Mouse (Mus musculus): ENCODE results near the gene Pbx4. TPM values are rescaled to one million over a fixed set of nuclear protein-coding genes. Genes with fewer than 3 reads are reported as not detected.

Gene Pbx4
- total and polyA plus RNA-seq, 3 experiments, result 0.23 to 0.68 (median 0.37) TPM

- Histone ChIP-seq H3K4me3 (no peak overlapping the region), H3K4me1 (ENCODE audit: control insufficient read depth, insufficient read depth, low read length) (peaks cover 1% of the 10 kb centered on the region; the same call in 1 of the 2 replicates), H3K9ac (ENCODE audit: low read depth, low read length) (no peak overlapping the region), H3K79me2 (replicated peaks; ENCODE audit: control insufficient read depth, insufficient read depth, low read length) (no peaks in the 10 kb centered on the region), H3K27ac (no peak overlapping the region), H3K36me3 (ENCODE audit: control insufficient read depth, insufficient read depth, low read length) (no peaks in the 10 kb centered on the region), H3K27me3 (ENCODE audit: control insufficient read depth, insufficient read depth, low read length) (no peaks in the 10 kb centered on the region)
- TF ChIP-seq CTCF (IDR thresholded peaks at IDR 0.05) (no peak), POLR2A (IDR thresholded peaks at IDR 0.05; ENCODE audit: insufficient read depth, low read depth, low read length) (no peak), EP300 (IDR thresholded peaks at IDR 0.05; ENCODE audit: insufficient read depth, low read depth, low read length) (no peak)
- intact Hi-C loops (cut with DNase I), result no loop called here
- no peak for DNase-seq
- WGBS, result 92% methylated on average over 10 of the region's 10 CpGs
Observed at GRCm38 (mm10) chr8:69853869-69854268, 21.6 kb downstream of the Pbx4 start.

GRCm38 (mm10) chr8:69860807-69861206 lies 28.5 kb downstream of the Pbx4 start:
- Histone ChIP-seq H3K27me3 (ENCODE audit: control insufficient read depth, insufficient read depth, low read length) (no peaks in the 10 kb centered on the region), H3K4me1 (ENCODE audit: control insufficient read depth, insufficient read depth, low read length) (no peaks in the 10 kb centered on the region), H3K4me3 (no peak overlapping the region), H3K79me2 (replicated peaks; ENCODE audit: control insufficient read depth, insufficient read depth, low read length) (no peaks in the 10 kb centered on the region), H3K36me3 (ENCODE audit: control insufficient read depth, insufficient read depth, low read length) (no peaks in the 10 kb centered on the region), H3K27ac (no peak overlapping the region), H3K9ac (ENCODE audit: low read depth, low read length) (no peak overlapping the region)
- DNase-seq, result no peak
- TF ChIP-seq CTCF (IDR thresholded peaks at IDR 0.05), result peak; percentile 38
- TF ChIP-seq EP300 (IDR thresholded peaks at IDR 0.05; ENCODE audit: insufficient read depth, low read depth, low read length), result no peak
- intact Hi-C loops (cut with DNase I), result no loop called here
- whole genome bisulfite sequencing, result 66% methylated on average over 4 of the region's 4 CpGs

GRCm38 (mm10) chr8:69861251-69861650 lies 29.0 kb downstream of the Pbx4 start:
- Histone ChIP-seq H3K36me3 (ENCODE audit: control insufficient read depth, insufficient read depth, low read length) (no peaks in the 10 kb centered on the region), H3K27ac (no peak overlapping the region), H3K4me3 (no peak overlapping the region), H3K9ac (ENCODE audit: low read depth, low read length) (no peak overlapping the region), H3K4me1 (ENCODE audit: control insufficient read depth, insufficient read depth, low read length) (no peaks in the 10 kb centered on the region), H3K79me2 (replicated peaks; ENCODE audit: control insufficient read depth, insufficient read depth, low read length) (no peaks in the 10 kb centered on the region), H3K27me3 (ENCODE audit: control insufficient read depth, insufficient read depth, low read length) (no peaks in the 10 kb centered on the region)
- no peak for DNase-seq
- intact Hi-C loops (cut with DNase I), result no loop called here
- no peak for TF ChIP-seq POLR2A (IDR thresholded peaks at IDR 0.05; ENCODE audit: insufficient read depth, low read depth, low read length)
- WGBS, result 67% methylated on average over 2 of the region's 2 CpGs

- Histone ChIP-seq H3K9ac (ENCODE audit: low read depth, low read length) (no peak overlapping the region), H3K79me2 (replicated peaks; ENCODE audit: control insufficient read depth, insufficient read depth, low read length) (no peaks in the 10 kb centered on the region), H3K4me3 (no peak overlapping the region), H3K27me3 (ENCODE audit: control insufficient read depth, insufficient read depth, low read length) (no peaks in the 10 kb centered on the region), H3K36me3 (ENCODE audit: control insufficient read depth, insufficient read depth, low read length) (no peaks in the 10 kb centered on the region), H3K4me1 (ENCODE audit: control insufficient read depth, insufficient read depth, low read length) (peaks cover 2% of the 10 kb centered on the region; the same call in 1 of the 2 replicates), H3K27ac (no peak overlapping the region)
- intact Hi-C loops (cut with DNase I), result no loop called here
- no peak for TF ChIP-seq CTCF (IDR thresholded peaks at IDR 0.05)
- no peak for TF ChIP-seq POLR2A (IDR thresholded peaks at IDR 0.05; ENCODE audit: insufficient read depth, low read depth, low read length)
- no peak for TF ChIP-seq EP300 (IDR thresholded peaks at IDR 0.05; ENCODE audit: insufficient read depth, low read depth, low read length)
- WGBS, result 51% methylated on average over 5 of the region's 5 CpGs
- peak in 1 of 2 experiments; percentile 28 for DNase-seq
Observed at GRCm38 (mm10) chr8:69863387-69864020, 31.2 kb downstream of the Pbx4 start.

GRCm38 (mm10) chr8:69864180-69864579 lies 31.9 kb downstream of the Pbx4 start:
- intact Hi-C loops (cut with DNase I), result no loop called here
- no peak overlapping the region for H3K9ac ChIP-seq (ENCODE audit: low read depth, low read length)
- no peak for DNase-seq

GRCm38 (mm10) chr8:69867696-69868326 lies 35.5 kb downstream of the Pbx4 start:
- Histone ChIP-seq H3K36me3 (ENCODE audit: control insufficient read depth, insufficient read depth, low read length) (no peaks in the 10 kb centered on the region), H3K4me1 (ENCODE audit: control insufficient read depth, insufficient read depth, low read length) (peaks cover 2% of the 10 kb centered on the region; the same call in 1 of the 2 replicates), H3K9ac (ENCODE audit: low read depth, low read length) (no peak overlapping the region), H3K4me3 (no peak overlapping the region), H3K27me3 (ENCODE audit: control insufficient read depth, insufficient read depth, low read length) (no peaks in the 10 kb centered on the region), H3K79me2 (replicated peaks; ENCODE audit: control insufficient read depth, insufficient read depth, low read length) (no peaks in the 10 kb centered on the region), H3K27ac (no peak overlapping the region)
- intact Hi-C loops (cut with DNase I), result no loop called here
- WGBS, result 67% methylated on average over 5 of the region's 5 CpGs
- TF ChIP-seq EP300 (IDR thresholded peaks at IDR 0.05; ENCODE audit: insufficient read depth, low read depth, low read length) (no peak), CTCF (IDR thresholded peaks at IDR 0.05) (no peak)
- no peak for DNase-seq

More at GRCm38 (mm10) chr8:69864180-69864579, 31.9 kb downstream of the Pbx4 start:
- Histone ChIP-seq H3K27ac (no peak overlapping the region), H3K36me3 (ENCODE audit: control insufficient read depth, insufficient read depth, low read length) (no peaks in the 10 kb centered on the region), H3K79me2 (replicated peaks; ENCODE audit: control insufficient read depth, insufficient read depth, low read length) (no peaks in the 10 kb centered on the region), H3K4me3 (no peak overlapping the region), H3K4me1 (ENCODE audit: control insufficient read depth, insufficient read depth, low read length) (peaks cover 2% of the 10 kb centered on the region; the same call in 1 of the 2 replicates), H3K27me3 (ENCODE audit: control insufficient read depth, insufficient read depth, low read length) (no peaks in the 10 kb centered on the region)
- WGBS, result 60% methylated on average over 5 of the region's 5 CpGs
- TF ChIP-seq EP300 (IDR thresholded peaks at IDR 0.05; ENCODE audit: insufficient read depth, low read depth, low read length) (no peak), POLR2A (IDR thresholded peaks at IDR 0.05; ENCODE audit: insufficient read depth, low read depth, low read length) (no peak), CTCF (IDR thresholded peaks at IDR 0.05) (no peak)
